Mouse (Mus musculus) forebrain, embryonic 11.5 days (tissue): ENCODE data around the gene Olfr55. TPM values are rescaled to one million over a fixed set of nuclear protein-coding genes. Genes with fewer than 3 reads are reported as not detected.
"Not testable (repeated sequence)": the region's sequence is repeated elsewhere in the genome, so short reads cannot be mapped to it uniquely, and the experiment has no call there.

Experiments
- ATAC-seq: fragments of 200-750 bp; cut with Nextera tagmentation; replicated peaks from 2 replicates; pipeline ENCODE4 v1.8.0; 2017; ENCODE audit warnings: moderate TSS enrichment; ENCODE audit not compliant: low FRiP score
- DNase-seq: peaks from one replicate; pipeline ENCODE4 v3.0.0-alpha.2; 2017; ENCODE audit warnings: low spot score
- H3K27ac ChIP-seq: fragments of 300-500 bp; sonication (generic); 2 replicates; pipeline ENCODE4 v1.5.1; 2014; ENCODE audit warnings: low read depth, low read length
- H3K27me3 ChIP-seq: fragments of 300-500 bp; sonication (generic); 2 replicates; pipeline ENCODE4 v1.6.1; 2014; ENCODE audit warnings: mild to moderate bottlenecking, low read length, mixed read lengths; ENCODE audit not compliant: control insufficient read depth, insufficient read depth
- H3K36me3 ChIP-seq: fragments of 300-500 bp; sonication (generic); 2 replicates; pipeline ENCODE4 v1.6.1; 2014; ENCODE audit warnings: mild to moderate bottlenecking, low read length, moderate library complexity, mixed read lengths; ENCODE audit not compliant: control insufficient read depth, insufficient read depth
- H3K4me1 ChIP-seq: fragments of 300-500 bp; sonication (generic); replicated peaks from 2 replicates; pipeline ENCODE4 v1.6.1; 2014; ENCODE audit warnings: low read length, mixed read lengths; ENCODE audit not compliant: control insufficient read depth, insufficient read depth
- H3K4me2 ChIP-seq: fragments of 300-500 bp; sonication (generic); 2 replicates; pipeline ENCODE4 v1.6.1; 2014; ENCODE audit warnings: low read depth, mild to moderate bottlenecking, low read length, moderate library complexity, mixed read lengths; ENCODE audit not compliant: severe bottlenecking
- H3K4me3 ChIP-seq: fragments of 300-500 bp; sonication (generic); 2 replicates; pipeline ENCODE4 v1.5.1; 2014; ENCODE audit warnings: low read depth, low read length
- H3K9ac ChIP-seq: fragments of 300-500 bp; sonication (generic); 2 replicates; pipeline ENCODE4 v1.6.1; 2014; ENCODE audit warnings: low read length
- H3K9me3 ChIP-seq: fragments of 300-500 bp; sonication (generic); 2 replicates; pipeline ENCODE4 v1.6.1; 2016; ENCODE audit warnings: low read length, mixed read lengths; ENCODE audit not compliant: control insufficient read depth
- WGBS: fragments of 180-500 bp; shearing (Covaris S2); extraction: QIAGEN DNeasy Blood & Tissue Kit; methylation state at CpG from one replicate; pipeline ENCODE4 v1.1.7; 2014; 5-methylcytosine and 5-hydroxymethylcytosine counted together
- polyA plus RNA-seq: library from polyadenylated mRNA; unstranded; fragments of >200 nt; fragmentation: Nextera tagmentation; extraction: Ambion mirVana; gene quantifications from 2 replicates; pipeline ENCODE4 v1.2.1, GENCODE M21; 2014

Gene Olfr55
- not detected in 2 replicates for polyA plus RNA-seq

DNA sequence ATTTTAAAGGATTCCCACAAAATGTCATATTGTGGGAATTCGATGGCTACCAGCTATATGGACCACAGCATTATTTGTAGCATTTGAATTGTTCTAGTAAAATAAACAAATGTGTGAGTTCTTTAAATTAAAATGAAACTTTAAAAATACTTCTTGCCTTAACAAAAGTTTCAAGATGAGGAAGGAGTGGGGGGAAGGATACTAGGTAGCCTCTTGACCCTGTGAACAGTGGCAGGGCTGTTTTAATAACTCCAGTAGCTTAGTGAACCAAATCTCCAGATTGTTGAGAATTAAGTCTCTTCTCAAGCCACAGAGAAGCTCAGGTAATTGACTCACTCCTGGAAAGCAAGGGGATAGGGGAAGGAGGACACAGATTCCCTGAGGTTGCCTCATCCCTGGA, at the start of gene Olfr55:
TSS of gene Olfr55 (plus strand) at position 301 of the 400 bp plus-strand sequence.
- 80% methylated on average over 1 of the region's 1 CpGs for WGBS
- not testable (repeated sequence) for H3K4me2 ChIP-seq, H3K9me3 ChIP-seq, H3K4me3 ChIP-seq, ATAC-seq, H3K27ac ChIP-seq, H3K27me3 ChIP-seq, H3K36me3 ChIP-seq, H3K9ac ChIP-seq, DNase-seq, H3K4me1 ChIP-seq

GRCm38 (mm10) chr17:33124546-33124945, 43.7 kb upstream of the Olfr55 start:
- H3K9me3 ChIP-seq = no peaks in the 10 kb centered on the region
- no peak overlapping the region for H3K4me3 ChIP-seq
- no peak overlapping the region for H3K9ac ChIP-seq
- DNase-seq (no peak), ATAC-seq (no peak)
- H3K27ac ChIP-seq = no peak overlapping the region
- no peak overlapping the region for H3K4me2 ChIP-seq
- H3K36me3 ChIP-seq = no peaks in the 10 kb centered on the region
- no peaks in the 10 kb centered on the region for H3K4me1 ChIP-seq
- no peaks in the 10 kb centered on the region for H3K27me3 ChIP-seq

- ATAC-seq = no peak
- Histone ChIP-seq H3K36me3 (no peaks in the 10 kb centered on the region), H3K27ac (no peak overlapping the region), H3K4me3 (no peak overlapping the region), H3K4me2 (no peak overlapping the region), H3K4me1 (no peaks in the 10 kb centered on the region), H3K9me3 (no peaks in the 10 kb centered on the region), H3K9ac (no peak overlapping the region), H3K27me3 (no peaks in the 10 kb centered on the region)
- WGBS = 59% methylated on average over 2 of the region's 2 CpGs
- DNase-seq = no peak
Measured at GRCm38 (mm10) chr17:33126257-33126656, 42.0 kb upstream of the Olfr55 start.

DNA sequence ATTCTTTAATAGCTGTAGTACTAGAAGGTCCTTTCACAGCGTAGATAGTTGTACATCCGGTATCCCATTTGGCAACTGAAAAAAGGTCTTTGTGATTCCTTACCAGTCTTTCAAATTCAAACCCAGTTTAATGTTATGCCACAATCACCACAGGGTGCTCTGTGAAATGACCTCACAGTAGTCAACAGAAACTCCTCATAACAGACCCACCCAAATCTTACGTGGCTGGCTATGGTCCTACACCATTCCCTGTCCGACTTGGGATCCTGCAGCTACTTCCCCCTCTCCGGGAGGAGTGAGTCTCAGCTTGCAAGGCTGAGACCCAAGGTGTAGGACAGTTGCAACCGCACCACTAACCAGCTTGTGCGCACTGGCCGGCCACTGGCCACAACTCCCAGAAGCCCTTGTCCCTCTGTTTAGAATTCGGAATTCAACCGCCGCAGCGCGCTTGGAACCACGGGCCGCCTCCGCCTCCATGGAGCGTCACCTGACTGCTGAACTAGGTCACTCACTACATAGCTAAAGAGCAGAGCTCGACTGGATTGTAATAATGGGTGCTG, 28.9 kb upstream of the Olfr55 start, which contains the start of gene Morc2b:
TSS of gene Morc2b (minus strand) at position 423 of the 560 bp plus-strand sequence.
- WGBS = 78% methylated on average over 18 of the region's 18 CpGs
- H3K9me3 ChIP-seq = no peaks in the 10 kb centered on the region; the same call in 1 of the 2 replicates
- DNase-seq (no peak), ATAC-seq (no peak)
- no peak within 1 kb of the TSS for H3K27ac ChIP-seq
- H3K9ac ChIP-seq = no peak within 1 kb of the TSS
- no peak within 1 kb of the TSS for H3K4me2 ChIP-seq
- no peaks in the 10 kb centered on the region for H3K36me3 ChIP-seq
- no peak within 1 kb of the TSS for H3K4me3 ChIP-seq
- H3K27me3 ChIP-seq = no peaks in the 10 kb centered on the region
- H3K4me1 ChIP-seq = no peaks in the 10 kb centered on the region

DNA sequence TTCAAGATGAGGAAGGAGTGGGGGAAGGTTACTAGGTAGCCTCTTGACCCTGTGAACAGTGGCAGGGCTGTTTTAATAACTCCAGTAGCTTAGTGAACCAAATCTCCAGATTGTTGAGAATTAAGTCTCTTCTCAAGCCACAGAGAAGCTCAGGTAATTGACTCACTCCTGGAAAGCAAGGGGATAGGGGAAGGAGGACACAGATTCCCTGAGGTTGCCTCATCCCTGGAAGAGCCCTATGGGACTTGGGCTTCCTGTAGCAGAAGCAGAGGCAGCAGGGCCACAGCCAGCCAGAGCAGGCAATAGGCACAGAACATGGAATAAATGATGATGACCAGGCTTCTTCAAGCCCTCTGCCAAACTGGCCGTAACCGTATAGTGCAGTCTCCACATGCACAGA, 22.8 kb downstream of the Olfr55 start, which contains the start of gene Olfr239:
TSS of gene Olfr239 (plus strand) at position 301 of the 400 bp plus-strand sequence.
- H3K27me3 ChIP-seq, H3K4me1 ChIP-seq, H3K27ac ChIP-seq, H3K4me3 ChIP-seq, H3K9me3 ChIP-seq, H3K36me3 ChIP-seq, H3K4me2 ChIP-seq, DNase-seq, ATAC-seq, H3K9ac ChIP-seq: not testable (repeated sequence)
- no CpG with 5 or more reads among the region's 2 CpGs for WGBS

GRCm38 (mm10) chr17:33221590-33221989, 53.3 kb downstream of the Olfr55 start, which contains the start of gene Olfr1564:
Gene Olfr1564 (minus strand): TSS chr17:33221690.
- Histone ChIP-seq H3K27me3 (no peaks in the 10 kb centered on the region), H3K36me3 (no peaks in the 10 kb centered on the region), H3K9me3 (no peaks in the 10 kb centered on the region), H3K9ac (no peak within 1 kb of the TSS), H3K4me2 (no peak within 1 kb of the TSS), H3K4me3 (no peak within 1 kb of the TSS), H3K4me1 (no peaks in the 10 kb centered on the region), H3K27ac (no peak within 1 kb of the TSS)
- DNase-seq (no peak), ATAC-seq (no peak)
- 88% methylated on average over 2 of the region's 2 CpGs for WGBS

Other genes starting within 250 kb of the Olfr55 start
- 3.3 and 4.0 TPM in 2 replicates for gene Cyp4f13, start 221.0 kb upstream of the Olfr55 start, polyA plus RNA-seq
- 13.6 and 14.6 TPM in 2 replicates for gene Zfp472, start 202.6 kb upstream of the Olfr55 start, polyA plus RNA-seq
- gene Zfp952, start 175.3 kb upstream of the Olfr55 start, polyA plus RNA-seq = 16.2 and 16.7 TPM in 2 replicates
- gene Zfp763, start 135.0 kb upstream of the Olfr55 start, polyA plus RNA-seq = 20.4 and 23.2 TPM in 2 replicates
- not detected in 2 replicates for gene 4921501E09Rik, start 100.4 kb upstream of the Olfr55 start, polyA plus RNA-seq
- gene Zfp563, start 79.1 kb upstream of the Olfr55 start, polyA plus RNA-seq = 8.7 and 10.5 TPM in 2 replicates
- gene Morc2b, start 28.8 kb upstream of the Olfr55 start, polyA plus RNA-seq = not detected in 2 replicates
- gene Olfr239, start 22.9 kb downstream of the Olfr55 start, polyA plus RNA-seq = not detected in 2 replicates
- gene Olfr1564, start 53.2 kb downstream of the Olfr55 start, polyA plus RNA-seq = not detected in 2 replicates
- 19.8 and 20.9 TPM in 2 replicates for gene Zfp955a, start 86.7 kb downstream of the Olfr55 start, polyA plus RNA-seq
- gene Olfr63, start 96.2 kb downstream of the Olfr55 start, polyA plus RNA-seq = 0.03 TPM in 1 of 2 replicates, not detected in the other
- gene Zfp955b, start 121.1 kb downstream of the Olfr55 start, polyA plus RNA-seq = 9.3 and 10.1 TPM in 2 replicates
- 13.7 and 18.4 TPM in 2 replicates for gene Zfp81, start 190.4 kb downstream of the Olfr55 start, polyA plus RNA-seq
- 21.6 and 25.0 TPM in 2 replicates for gene Zfp101, start 226.2 kb downstream of the Olfr55 start, polyA plus RNA-seq